Mouse (Mus musculus) small intestine, adult 2 months (tissue): Measurements from ENCODE around the gene Ttll2. TPM values are rescaled to one million over a fixed set of nuclear protein-coding genes. Genes with fewer than 3 reads are reported as not detected.
A peak's percentile ranks its signal among the peaks of the same experiment; 100 is the strongest.
"Not testable (repeated sequence)": the region's sequence is repeated elsewhere in the genome, so short reads cannot be mapped to it uniquely, and the experiment has no call there.

Experiments used
- H3K27ac ChIP-seq: fragments of 200-500 bp; 2 replicates; pipeline ENCODE4 v1.5.1; 2012; ENCODE audit warnings: low read depth, low read length, control low read depth, inconsistent platforms; ENCODE audit not compliant: insufficient read depth
- H3K27me3 ChIP-seq: fragments of 200-500 bp; 2 replicates; pipeline ENCODE4 v1.6.1; 2012; ENCODE audit warnings: mild to moderate bottlenecking, moderate library complexity, low read length, inconsistent platforms; ENCODE audit not compliant: control insufficient read depth, insufficient read depth
- H3K36me3 ChIP-seq: fragments of 200-500 bp; 2 replicates; pipeline ENCODE4 v1.6.1; 2012; ENCODE audit warnings: mild to moderate bottlenecking, low read length, control low read depth, inconsistent platforms; ENCODE audit not compliant: control insufficient read depth, insufficient read depth
- H3K4me1 ChIP-seq: fragments of 200-500 bp; 2 replicates; pipeline ENCODE4 v1.6.1; 2012; ENCODE audit warnings: low read length, inconsistent platforms, mixed read lengths; ENCODE audit not compliant: control insufficient read depth, insufficient read depth, insufficient read length
- H3K4me3 ChIP-seq: fragments of 200-500 bp; 2 replicates; pipeline ENCODE4 v1.5.1; 2012; ENCODE audit warnings: low read depth, mild to moderate bottlenecking, control low read depth, inconsistent platforms, low read length, moderate library complexity
- WGBS: fragments of 180-500 bp; shearing (Covaris S2); methylation state at CpG from one replicate; pipeline ENCODE4 v1.1.7; 2018; 5-methylcytosine and 5-hydroxymethylcytosine counted together
- polyA plus RNA-seq: library from polyadenylated mRNA; depleted of rRNA; stranded (reverse); fragments of >200 nt; gene quantifications from 2 replicates; pipeline ENCODE4 v1.2.3, GENCODE M21; 2012

The Ttll2 gene
- polyA plus RNA-seq, 1 experiment = 3.0 TPM

- not testable (repeated sequence) for H3K4me1 ChIP-seq, H3K4me3 ChIP-seq, H3K36me3 ChIP-seq, H3K27me3 ChIP-seq
- H3K27ac ChIP-seq = peak overlapping the region; percentile 99
- 33% methylated on average over 12 of the region's 13 CpGs for WGBS
Observed at GRCm38 (mm10) chr17:7383167-7384143, 31.0 kb upstream of the Ttll2 start.

DNA sequence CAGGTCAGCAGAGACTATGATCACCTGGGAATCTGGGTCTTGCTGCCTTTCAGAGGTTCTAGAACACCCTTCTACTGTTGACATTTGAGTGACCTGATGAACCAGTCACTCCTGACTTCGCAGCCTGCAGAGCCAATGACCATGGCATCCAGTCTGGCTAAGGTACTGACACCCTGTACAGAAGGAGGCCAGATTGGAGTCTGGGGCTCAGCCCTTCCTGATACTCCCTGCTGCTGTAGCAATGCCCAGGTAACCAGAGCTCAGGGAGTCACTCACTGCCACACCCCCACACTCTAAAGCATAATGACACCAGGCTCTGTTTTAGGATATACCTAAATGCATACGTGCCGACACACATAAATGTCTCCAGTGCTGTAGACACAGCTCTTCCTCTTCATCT is 30.2 kb upstream of the Ttll2 start:
- H3K4me1 ChIP-seq, H3K27me3 ChIP-seq, H3K4me3 ChIP-seq, H3K36me3 ChIP-seq: not testable (repeated sequence)
- 68% methylated on average over 1 of the region's 3 CpGs for WGBS
- peak overlapping the region; percentile 89 for H3K27ac ChIP-seq

DNA sequence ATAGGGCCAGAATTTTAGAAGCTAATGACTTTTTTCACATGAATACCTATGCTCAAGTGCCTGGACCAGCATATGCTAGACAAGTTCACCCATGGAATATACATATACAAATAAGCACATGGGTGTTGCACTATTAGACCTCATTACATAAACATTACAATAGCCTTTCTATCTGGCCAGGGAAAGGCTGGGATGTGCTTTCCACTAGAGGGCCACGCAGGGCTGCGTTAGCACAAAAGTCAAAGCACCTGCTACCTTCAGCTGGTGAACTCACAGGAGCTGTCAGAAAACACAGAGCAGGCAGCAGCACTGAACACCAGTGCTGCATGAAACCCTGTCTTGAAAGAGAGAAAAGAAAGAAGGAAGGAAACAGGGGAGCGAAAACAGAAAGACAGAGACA is 25.4 kb upstream of the Ttll2 start:
- not testable (repeated sequence) for H3K27ac ChIP-seq, H3K4me3 ChIP-seq, H3K27me3 ChIP-seq, H3K4me1 ChIP-seq, H3K36me3 ChIP-seq
- WGBS = 12% methylated on average over 2 of the region's 3 CpGs

DNA sequence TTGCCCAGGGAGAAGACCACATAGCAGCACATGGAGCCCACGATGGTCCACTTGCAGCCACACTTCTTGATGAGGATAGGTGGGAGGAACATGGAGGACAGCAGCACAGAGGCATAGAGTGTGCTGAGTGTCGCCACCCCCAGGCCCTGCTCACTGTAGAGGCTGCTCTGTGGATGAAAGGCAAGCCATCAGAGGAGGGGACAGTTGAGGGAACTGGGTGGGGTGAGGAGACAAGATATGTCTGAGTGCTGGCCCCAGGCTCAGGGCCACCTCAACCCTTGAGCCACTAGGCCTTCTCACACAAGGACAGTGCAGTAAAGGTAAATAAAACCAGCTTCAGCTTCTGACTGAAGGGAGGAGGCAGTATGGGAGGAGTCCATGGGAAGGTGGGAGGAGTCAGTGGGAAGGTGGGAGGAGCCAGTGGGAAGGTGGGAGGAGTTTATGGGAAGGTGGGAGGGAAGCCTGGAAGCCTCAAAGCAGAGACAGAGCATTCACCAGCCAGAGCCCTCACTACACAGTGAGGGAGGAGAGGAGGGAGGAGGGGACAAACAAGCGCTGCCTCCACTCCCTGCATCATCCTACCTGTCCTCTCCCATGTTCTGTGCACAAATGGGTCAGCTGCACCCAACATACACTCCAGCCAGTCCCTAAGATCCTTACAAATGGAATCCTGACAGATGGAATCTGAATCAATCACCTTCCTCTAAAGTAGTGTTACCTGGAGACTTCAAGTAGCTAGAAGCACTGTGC is 24.6 kb upstream of the Ttll2 start:
- WGBS = 100% methylated on average over 1 of the region's 3 CpGs
- H3K36me3 ChIP-seq, H3K27me3 ChIP-seq: not testable (repeated sequence)

DNA sequence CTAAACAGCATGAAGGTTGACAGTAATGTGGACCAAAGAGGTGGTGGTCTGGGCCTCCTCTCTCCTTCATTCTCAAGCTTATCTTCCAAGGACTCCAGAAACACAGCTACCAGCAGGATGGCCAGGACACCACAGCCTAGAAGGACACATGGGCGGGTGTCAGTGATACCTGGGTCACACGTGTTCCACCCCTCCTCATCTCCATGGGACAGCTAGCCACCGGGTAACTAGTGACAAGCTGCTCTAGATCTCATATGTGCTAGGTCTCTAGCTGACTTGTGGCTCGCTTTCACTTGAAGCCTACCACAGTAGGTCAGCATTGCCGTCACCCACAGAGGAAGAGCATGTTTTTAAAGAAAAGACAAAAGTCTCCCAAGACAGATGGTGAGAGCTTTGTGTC is 19.4 kb upstream of the Ttll2 start, which contains the start of gene Gm49630:
Gm49630 (minus strand) TSS at position 101 of the 400 bp plus-strand sequence.
- not testable (repeated sequence) for H3K4me1 ChIP-seq, H3K36me3 ChIP-seq, H3K27ac ChIP-seq, H3K4me3 ChIP-seq, H3K27me3 ChIP-seq
- 86% methylated on average over 3 of the region's 5 CpGs for WGBS

More for the DNA sequence above, 24.6 kb upstream of the Ttll2 start:
- not testable (repeated sequence) for H3K4me3 ChIP-seq, H3K27ac ChIP-seq, H3K4me1 ChIP-seq

DNA sequence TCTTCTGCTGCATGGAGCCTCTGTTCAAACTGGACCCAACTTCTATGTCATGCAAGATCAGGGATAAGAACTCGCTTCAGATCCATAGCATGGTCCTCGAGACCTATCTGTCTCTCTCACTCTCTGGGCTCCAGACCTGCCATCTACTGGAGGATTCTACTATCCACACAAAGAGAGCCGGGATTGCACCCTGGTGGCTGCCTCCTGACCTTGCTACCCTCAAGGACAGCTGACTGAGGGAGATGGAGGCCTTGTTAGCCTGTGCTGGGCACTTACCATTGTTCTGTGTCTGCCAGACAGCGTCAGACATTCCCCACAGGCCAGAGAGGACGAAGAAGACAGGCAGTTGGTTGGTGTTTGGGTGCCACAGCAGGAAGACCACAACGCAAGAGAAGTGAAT is 16.9 kb upstream of the Ttll2 start:
- H3K27me3 ChIP-seq, H3K36me3 ChIP-seq, H3K4me3 ChIP-seq, H3K27ac ChIP-seq, H3K4me1 ChIP-seq: not testable (repeated sequence)
- 62% methylated on average over 6 of the region's 6 CpGs for WGBS

DNA sequence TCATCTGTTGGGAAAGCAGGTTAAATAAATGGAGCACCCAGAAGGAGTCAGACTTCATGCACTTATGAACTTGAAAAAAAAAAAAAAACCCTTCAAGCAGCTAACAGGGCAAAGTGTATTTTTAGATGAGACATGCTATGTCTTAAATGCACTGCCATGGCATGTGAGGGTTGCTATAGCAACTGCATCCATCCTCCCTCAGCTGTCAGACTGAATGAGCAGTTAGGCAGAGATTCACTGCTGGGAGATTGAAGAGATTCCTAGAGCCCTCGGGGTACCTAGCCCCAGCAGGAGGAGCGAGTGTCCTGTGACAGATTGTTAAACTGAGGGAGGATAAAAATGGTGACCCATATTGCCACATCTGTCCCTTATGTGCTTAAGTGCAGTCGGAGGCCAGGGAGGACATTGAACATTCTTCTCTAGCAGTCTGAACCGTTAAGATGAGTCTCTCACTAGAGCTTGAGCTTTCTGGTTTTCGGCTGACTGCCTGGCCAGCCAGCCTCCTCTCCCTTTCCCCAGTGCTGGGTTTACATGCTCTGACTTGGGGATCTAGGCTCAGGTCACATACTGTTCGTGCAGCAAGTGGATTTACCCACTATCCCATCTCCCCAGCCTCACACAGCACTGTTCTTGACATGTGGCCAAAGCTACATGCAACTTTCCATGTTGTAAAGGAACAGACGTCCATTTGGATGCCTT is 14.3 kb upstream of the Ttll2 start:
- not testable (repeated sequence) for H3K27ac ChIP-seq, H3K36me3 ChIP-seq
- WGBS = 59% methylated on average over 5 of the region's 7 CpGs

GRCm38 (mm10) chr17:7366265-7366664 is 13.8 kb upstream of the Ttll2 start:
- not testable (repeated sequence) for H3K27ac ChIP-seq, H3K36me3 ChIP-seq, H3K4me3 ChIP-seq, H3K4me1 ChIP-seq, H3K27me3 ChIP-seq
- no CpG with 5 or more reads among the region's 1 CpGs for WGBS

More for the DNA sequence above, 14.3 kb upstream of the Ttll2 start:
- H3K4me3 ChIP-seq, H3K27me3 ChIP-seq, H3K4me1 ChIP-seq: not testable (repeated sequence)

DNA sequence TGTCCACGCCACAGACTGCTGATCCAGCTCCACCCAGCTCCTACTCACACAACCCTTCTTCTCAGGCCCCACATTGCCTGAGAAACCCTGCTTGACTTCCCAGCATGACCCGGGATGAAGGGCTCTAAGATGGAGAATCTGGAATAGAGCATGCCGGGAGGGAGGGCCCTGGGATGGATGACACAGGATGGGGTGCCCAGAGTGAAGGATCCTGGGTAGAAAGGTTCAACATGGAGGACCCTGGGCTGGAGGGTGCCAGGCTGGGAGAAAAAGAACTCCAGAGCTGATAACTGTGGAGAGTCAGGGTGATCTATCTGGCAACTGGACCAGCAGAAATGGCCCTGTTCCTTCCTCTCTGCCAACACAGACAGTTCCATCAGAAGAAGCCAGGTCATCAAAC is 13.1 kb upstream of the Ttll2 start:
- not testable (repeated sequence) for H3K4me1 ChIP-seq, H3K27me3 ChIP-seq, H3K4me3 ChIP-seq, H3K36me3 ChIP-seq, H3K27ac ChIP-seq
- no CpG with 5 or more reads among the region's 3 CpGs for WGBS

- not testable (repeated sequence) for H3K4me3 ChIP-seq, H3K4me1 ChIP-seq, H3K27me3 ChIP-seq, H3K27ac ChIP-seq, H3K36me3 ChIP-seq
- WGBS = 79% methylated on average over 9 of the region's 9 CpGs
Observed at GRCm38 (mm10) chr17:7360749-7361465, 8.4 kb upstream of the Ttll2 start.
